Mouse (Mus musculus) liver, postnatal 0 days (tissue): Measurements from ENCODE around the gene Lyrm7. TPM values are rescaled to one million over a fixed set of nuclear protein-coding genes. Genes with fewer than 3 reads are reported as not detected.

ENCODE experiments used
- ATAC-seq: fragments of 200-750 bp; cut with Nextera tagmentation; 2 replicates; pipeline ENCODE4 v1.8.0; 2017; ENCODE audit warnings: mild to moderate bottlenecking, moderate library complexity
- DNase-seq: peaks from one replicate; pipeline ENCODE4 v3.0.0-alpha.2; 2016
- H3K27ac ChIP-seq: fragments of 300-500 bp; sonication (generic); 2 replicates; pipeline ENCODE4 v1.5.1; 2014; ENCODE audit warnings: antibody characterized with exemption, moderate library complexity, mild to moderate bottlenecking, low read depth
- H3K27me3 ChIP-seq: fragments of 300-500 bp; sonication (generic); 2 replicates; pipeline ENCODE4 v1.6.1; 2014; ENCODE audit warnings: low read length, control low read depth, mixed read lengths; ENCODE audit not compliant: insufficient read depth
- H3K36me3 ChIP-seq: fragments of 300-500 bp; sonication (generic); replicated peaks from 2 replicates; pipeline ENCODE4 v1.6.1; 2014; ENCODE audit warnings: mild to moderate bottlenecking, control low read depth, low read length, moderate library complexity, mixed read lengths; ENCODE audit not compliant: insufficient read depth
- H3K4me1 ChIP-seq: fragments of 300-500 bp; sonication (generic); 2 replicates; pipeline ENCODE4 v1.6.1; 2014; ENCODE audit warnings: antibody characterized with exemption, mild to moderate bottlenecking, control low read depth; ENCODE audit not compliant: insufficient read depth
- H3K4me2 ChIP-seq: fragments of 300-500 bp; sonication (generic); 2 replicates; pipeline ENCODE4 v1.6.1; 2014; ENCODE audit warnings: low read depth, mild to moderate bottlenecking, low read length, moderate library complexity, mixed read lengths
- H3K4me3 ChIP-seq: fragments of 300-500 bp; sonication (generic); 2 replicates; pipeline ENCODE4 v1.5.1; 2014; ENCODE audit warnings: low read depth, low read length
- H3K9ac ChIP-seq: fragments of 300-500 bp; sonication (generic); replicated peaks from 2 replicates; pipeline ENCODE4 v1.6.1; 2014; ENCODE audit warnings: mild to moderate bottlenecking, moderate library complexity
- H3K9me3 ChIP-seq: fragments of 300-500 bp; sonication (generic); 2 replicates; pipeline ENCODE4 v1.6.1; 2016; ENCODE audit warnings: mild to moderate bottlenecking, control low read depth, low read length, mixed read lengths
- CTCF ChIP-seq: sonication (generic); IDR thresholded peaks from 2 replicates; pipeline ENCODE4 v1.5.1; 2016; ENCODE audit warnings: antibody characterized with exemption, low read depth
- EP300 ChIP-seq: IDR thresholded peaks from 2 replicates; pipeline ENCODE4 v1.6.1; 2016; ENCODE audit warnings: antibody characterized with exemption, low read depth, mild to moderate bottlenecking
- WGBS: fragments of 180-500 bp; shearing (Covaris S2); extraction: QIAGEN DNeasy Blood & Tissue Kit; methylation state at CpG from one replicate; pipeline ENCODE4 v1.1.7; 2014; ENCODE audit not compliant: insufficient replicate concordance; 5-methylcytosine and 5-hydroxymethylcytosine counted together
- polyA plus RNA-seq: library from polyadenylated mRNA; unstranded; fragments of >200 nt; fragmentation: Nextera tagmentation; extraction: Ambion mirVana; gene quantifications from 2 replicates; pipeline ENCODE4 v1.2.1, GENCODE M21; 2015

The Lyrm7 gene
- polyA plus RNA-seq, 1 experiment from 2014 or later: 2.9 TPM

GRCm38 (mm10) chr11:54882671-54883070 is 22.0 kb upstream of the Lyrm7 start:
- Histone ChIP-seq H3K9me3 (no peaks in the 10 kb centered on the region), H3K4me3 (no peak overlapping the region), H3K36me3 (no peaks in the 10 kb centered on the region), H3K27ac (0 out of 2 replicates have a peak overlapping the region, but pooled peaks have one; percentile 25), H3K27me3 (no peaks in the 10 kb centered on the region), H3K4me1 (peaks cover 20% of the 10 kb centered on the region), H3K9ac (no peak overlapping the region), H3K4me2 (no peak overlapping the region)
- 0 out of 2 replicates have a peak, but pooled peaks have one; percentile 31 for TF ChIP-seq EP300
- peak; percentile 42 for TF ChIP-seq CTCF
- 49% methylated on average over 8 of the region's 8 CpGs for WGBS
- ATAC-seq: no peak
- DNase-seq: peak; percentile 49

GRCm38 (mm10) chr11:54881051-54881474 is 20.3 kb upstream of the Lyrm7 start:
- peak; percentile 86 for ATAC-seq

GRCm38 (mm10) chr11:54879922-54880321 is 19.2 kb upstream of the Lyrm7 start:
- Histone ChIP-seq H3K4me3 (no peak overlapping the region), H3K4me2 (no peak overlapping the region), H3K9me3 (no peaks in the 10 kb centered on the region), H3K9ac (no peak overlapping the region), H3K4me1 (peaks cover 14% of the 10 kb centered on the region), H3K27ac (no peak overlapping the region), H3K27me3 (no peaks in the 10 kb centered on the region), H3K36me3 (no peaks in the 10 kb centered on the region)
- TF ChIP-seq CTCF (no peak), EP300 (no peak)
- DNase-seq (no peak), ATAC-seq (no peak)
- 50% methylated on average over 10 of the region's 10 CpGs for WGBS

More at GRCm38 (mm10) chr11:54881051-54881474, 20.3 kb upstream of the Lyrm7 start:
- H3K36me3 ChIP-seq: no peaks in the 10 kb centered on the region
- no peaks in the 10 kb centered on the region for H3K27me3 ChIP-seq
- peak overlapping the region; percentile 74 for H3K27ac ChIP-seq
- 36% methylated on average over 2 of the region's 2 CpGs for WGBS
- H3K9ac ChIP-seq: no peak overlapping the region
- peak; percentile 34 for DNase-seq
- no peak for TF ChIP-seq CTCF
- peak; percentile 44 for TF ChIP-seq EP300
- H3K9me3 ChIP-seq: no peaks in the 10 kb centered on the region
- peaks cover 20% of the 10 kb centered on the region for H3K4me1 ChIP-seq
- no peak overlapping the region for H3K4me2 ChIP-seq
- no peak overlapping the region for H3K4me3 ChIP-seq

GRCm38 (mm10) chr11:54879434-54879833 is 18.7 kb upstream of the Lyrm7 start:
- no peak overlapping the region for H3K4me2 ChIP-seq
- no peaks in the 10 kb centered on the region; the same call in 1 of the 2 replicates for H3K36me3 ChIP-seq
- TF ChIP-seq EP300: no peak
- peak; percentile 88 for TF ChIP-seq CTCF
- H3K9me3 ChIP-seq: no peaks in the 10 kb centered on the region
- H3K27me3 ChIP-seq: no peaks in the 10 kb centered on the region
- no peak overlapping the region for H3K27ac ChIP-seq
- ATAC-seq: peak; percentile 28
- peaks cover 9% of the 10 kb centered on the region for H3K4me1 ChIP-seq
- DNase-seq: peak; percentile 43
- no peak overlapping the region for H3K4me3 ChIP-seq
- WGBS: 27% methylated on average over 4 of the region's 4 CpGs
- H3K9ac ChIP-seq: no peak overlapping the region

- WGBS: 55% methylated on average over 6 of the region's 6 CpGs
- Histone ChIP-seq H3K36me3 (peaks cover 5% of the 10 kb centered on the region), H3K27me3 (no peaks in the 10 kb centered on the region), H3K9me3 (no peaks in the 10 kb centered on the region), H3K27ac (no peak overlapping the region), H3K9ac (no peak overlapping the region), H3K4me3 (no peak overlapping the region), H3K4me1 (peaks cover 5% of the 10 kb centered on the region; the same call in 1 of the 2 replicates), H3K4me2 (no peak overlapping the region)
- TF ChIP-seq CTCF (no peak), EP300 (no peak)
- ATAC-seq (no peak), DNase-seq (no peak)
These were observed 18.2 kb upstream of the Lyrm7 start for GRCm38 (mm10) chr11:54878893-54879292.

GRCm38 (mm10) chr11:54876031-54876430 is 15.3 kb upstream of the Lyrm7 start:
- DNase-seq: no peak
- Histone ChIP-seq H3K9ac (no peak overlapping the region), H3K27ac (no peak overlapping the region), H3K4me2 (no peak overlapping the region), H3K9me3 (no peaks in the 10 kb centered on the region), H3K36me3 (peaks cover 32% of the 10 kb centered on the region), H3K4me3 (no peak overlapping the region), H3K27me3 (no peaks in the 10 kb centered on the region), H3K4me1 (no peaks in the 10 kb centered on the region)
- 82% methylated on average over 5 of the region's 5 CpGs for WGBS
- TF ChIP-seq EP300: no peak
- TF ChIP-seq CTCF: no peak
- no peak for ATAC-seq
